Mouse (Mus musculus): ENCODE data around the gene Tmem198.
A peak's percentile ranks its signal among the peaks of the same experiment; 100 is the strongest.

The Tmem198 gene

GRCm38 (mm10) chr1:75519576-75519975, 40.2 kb downstream of the Tmem198 start:
- no peak for DNase-seq

GRCm38 (mm10) chr1:75521321-75522031, 42.1 kb downstream of the Tmem198 start, which contains the start of gene Stk11ip:
Gene Stk11ip (plus strand): TSS chr1:75521529.
- peak; percentile 99 for DNase-seq

- DNase-seq, result peak; percentile 96
Observed at GRCm38 (mm10) chr1:75524679-75525078, 45.3 kb downstream of the Tmem198 start.

- no peak for DNase-seq
Observed at GRCm38 (mm10) chr1:75530546-75530945, 51.2 kb downstream of the Tmem198 start.

- no peak for DNase-seq
Observed at GRCm38 (mm10) chr1:75532280-75533172, 53.2 kb downstream of the Tmem198 start.

GRCm38 (mm10) chr1:75533325-75534252, 54.3 kb downstream of the Tmem198 start:
- no peak for DNase-seq

Measured in heart, adult 11 months (tissue).